Mouse (Mus musculus) thymus, adult 18-20 months (tissue): ENCODE results near the gene Rev1.
"Not testable (repeated sequence)": the region's sequence is repeated elsewhere in the genome, so short reads cannot be mapped to it uniquely, and the experiment has no call there.

Source experiments
- DNase-seq, 2 experiments: peaks; one replicate each; pipeline ENCODE4 v3.0.0; 2022; ENCODE audit warnings: mixed read lengths in 2 of 2

The Rev1 gene

DNA sequence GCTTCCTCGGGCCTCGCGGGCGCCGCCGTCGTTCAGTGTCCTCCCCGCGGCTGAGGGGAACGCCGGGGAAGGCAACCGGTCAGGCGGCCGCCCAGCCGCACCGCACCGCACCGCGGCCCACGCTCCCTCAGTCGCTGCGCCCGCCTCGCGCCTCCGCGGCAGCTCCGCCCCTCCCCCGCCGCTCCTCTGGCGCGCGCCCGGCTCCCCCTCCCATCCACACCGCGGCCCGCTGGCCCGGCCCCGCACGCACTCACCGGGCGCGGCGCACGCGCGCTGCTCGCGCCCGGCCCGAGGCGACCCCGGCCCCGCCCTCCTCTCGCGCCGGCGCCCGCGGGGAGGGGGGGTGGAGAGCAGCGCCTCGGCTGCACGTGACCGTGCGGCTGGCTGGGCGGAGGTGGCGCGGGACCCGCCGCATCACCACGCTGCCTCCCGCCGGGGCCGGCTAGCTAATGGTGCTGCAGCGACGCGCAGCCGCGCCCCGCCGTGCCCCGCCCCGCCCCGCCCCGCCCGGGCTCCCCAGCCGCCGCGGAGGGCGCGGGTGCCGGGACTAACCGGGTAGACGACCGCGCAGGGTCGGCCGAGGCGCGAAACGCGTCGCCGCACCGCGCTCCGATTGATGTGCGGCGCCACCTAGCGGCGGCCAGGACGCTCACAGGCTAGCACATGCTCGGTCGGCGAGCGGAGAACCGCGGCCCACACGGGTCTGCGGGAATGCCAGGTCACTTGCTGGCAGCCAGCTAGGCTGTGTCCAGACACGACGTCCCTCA lies at the start of gene Rev1:
Rev1 (minus strand) TSS at position 301 of the 767 bp plus-strand sequence.
- peak; percentile 79 to 82 for DNase-seq

DNA sequence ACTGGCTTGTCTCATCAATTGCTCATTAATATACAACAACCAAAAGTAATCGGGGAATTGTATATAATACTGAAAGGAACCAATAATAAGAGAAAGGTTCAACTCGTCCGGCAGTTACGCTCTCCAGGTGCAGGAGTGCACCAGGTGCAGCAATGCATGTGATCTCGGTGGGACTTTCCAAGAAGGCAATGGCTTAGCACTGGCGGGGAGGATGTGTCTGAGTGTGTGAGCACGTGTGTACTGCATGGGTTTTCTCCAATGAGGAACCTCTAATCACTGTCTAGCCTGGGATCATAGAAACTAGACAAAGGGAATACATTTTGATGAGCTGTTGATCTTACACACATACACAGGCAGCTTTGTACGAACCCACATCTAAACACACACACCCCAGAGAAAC lies 49.3 kb upstream of the Rev1 start:
- no peak for DNase-seq

DNA sequence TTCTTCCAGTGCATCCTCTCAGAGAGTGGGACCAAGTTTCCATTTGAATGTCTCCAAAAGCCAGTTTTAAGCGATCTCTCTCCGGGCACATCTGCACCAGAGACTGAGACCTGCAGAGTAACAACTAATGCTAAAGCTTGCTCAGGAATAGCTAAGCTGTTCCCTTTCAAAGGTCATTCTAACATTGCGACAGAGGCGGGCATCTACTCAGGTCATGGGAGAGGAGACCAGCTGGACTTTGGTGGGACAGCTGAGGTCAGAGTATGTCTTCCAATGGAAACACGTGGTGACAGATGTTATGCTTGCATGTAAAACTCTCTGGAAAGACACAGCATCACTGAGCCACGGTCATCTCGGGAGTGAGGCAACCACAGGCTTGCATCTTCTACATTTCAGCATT lies 46.5 kb upstream of the Rev1 start:
- no peak for DNase-seq

DNA sequence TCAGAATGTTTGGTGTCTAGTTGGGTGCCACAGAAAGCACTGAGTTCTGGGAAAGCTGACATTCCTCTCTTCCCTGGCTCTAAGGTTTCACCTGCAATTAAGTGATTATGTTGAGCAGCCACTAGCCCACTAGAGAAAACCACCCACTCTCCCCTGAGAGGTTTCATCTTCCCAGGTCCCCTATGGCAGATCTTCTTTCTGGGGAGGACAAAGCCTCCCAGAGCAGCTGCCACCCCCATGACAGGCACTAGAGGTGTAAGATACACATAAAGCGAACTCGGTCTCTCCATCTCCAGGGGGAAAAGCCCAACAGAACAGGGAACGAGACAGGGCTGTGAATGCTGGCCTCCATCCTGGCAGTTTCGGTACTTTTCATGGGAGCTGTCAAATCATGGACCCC lies 42.3 kb upstream of the Rev1 start:
- DNase-seq = no peak

DNA sequence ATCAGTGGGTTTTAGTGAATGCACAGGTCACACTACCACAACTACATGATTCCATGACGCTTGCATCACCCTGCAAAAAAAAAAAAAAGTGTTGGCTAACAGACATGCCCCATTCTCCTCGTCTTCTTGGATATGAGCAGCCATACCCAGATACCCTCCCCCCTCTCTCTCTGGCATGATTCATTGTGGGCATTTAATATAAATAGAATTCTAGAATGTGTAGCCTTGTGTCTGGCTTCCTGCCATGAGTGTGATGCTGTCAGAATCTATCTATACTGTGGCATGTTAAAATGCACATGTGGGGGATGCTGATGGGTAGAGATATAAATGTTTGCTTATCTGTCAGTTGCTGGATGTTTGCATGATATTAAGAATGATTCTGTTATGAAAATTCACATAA lies 36.1 kb upstream of the Rev1 start:
- no peak for DNase-seq

DNA sequence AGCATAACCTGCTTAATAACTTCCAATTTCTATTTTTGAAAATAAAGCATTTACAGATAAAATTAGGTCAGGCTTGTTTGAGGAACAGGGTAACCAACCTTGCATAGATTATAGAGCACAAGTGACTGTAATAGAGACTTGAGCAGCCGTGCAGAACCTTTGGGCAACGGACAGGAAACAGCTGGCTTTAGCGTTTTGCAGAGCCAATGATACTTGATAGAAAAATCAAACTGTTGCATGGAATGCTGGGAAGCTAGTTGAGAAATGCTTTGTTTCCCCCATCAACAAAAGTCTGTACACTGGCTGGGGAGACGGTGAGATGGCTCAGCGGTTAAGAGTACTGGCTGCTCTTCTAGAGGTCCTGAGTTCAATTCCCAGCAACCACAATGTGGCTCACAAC lies 20.5 kb upstream of the Rev1 start:
- no peak for DNase-seq

DNA sequence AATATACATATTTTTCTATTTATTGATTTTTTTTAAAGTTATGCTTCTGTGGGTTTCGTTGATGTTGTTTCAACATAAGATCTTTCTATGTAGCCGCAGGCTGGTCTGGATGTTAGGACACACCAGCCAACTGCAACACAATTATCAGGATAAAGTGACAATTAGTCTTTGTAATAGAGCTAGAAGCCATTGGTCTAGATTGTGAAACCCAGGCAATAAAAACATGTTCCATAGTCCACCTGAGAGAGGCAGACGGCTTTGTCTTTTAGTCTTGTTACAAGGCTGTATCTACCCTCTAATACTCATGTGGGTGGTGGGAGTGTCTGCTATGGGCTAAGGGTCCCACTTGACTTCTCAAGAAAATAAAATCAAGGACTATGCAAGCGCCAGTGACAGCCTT lies 16.4 kb upstream of the Rev1 start:
- DNase-seq = no peak

DNA sequence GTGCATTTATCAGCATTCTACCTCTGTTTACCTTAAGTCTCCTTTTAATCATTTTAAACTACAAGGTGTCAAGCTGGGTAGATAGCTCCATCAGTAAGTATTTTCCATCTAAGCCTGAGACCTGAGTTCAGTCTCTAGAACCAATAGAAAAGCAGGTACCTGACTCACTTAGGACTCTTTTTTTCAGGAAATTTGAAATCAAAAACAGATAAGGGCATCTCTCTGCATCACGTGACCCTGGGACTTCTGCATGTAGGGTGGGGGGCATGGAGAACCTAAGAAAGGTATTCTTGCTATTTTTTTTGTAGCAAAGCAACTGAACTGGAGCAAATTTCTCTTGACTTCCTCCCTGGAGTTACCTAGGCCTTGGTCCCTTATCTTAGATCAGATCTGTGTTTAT lies 11.8 kb upstream of the Rev1 start:
- no peak for DNase-seq

DNA sequence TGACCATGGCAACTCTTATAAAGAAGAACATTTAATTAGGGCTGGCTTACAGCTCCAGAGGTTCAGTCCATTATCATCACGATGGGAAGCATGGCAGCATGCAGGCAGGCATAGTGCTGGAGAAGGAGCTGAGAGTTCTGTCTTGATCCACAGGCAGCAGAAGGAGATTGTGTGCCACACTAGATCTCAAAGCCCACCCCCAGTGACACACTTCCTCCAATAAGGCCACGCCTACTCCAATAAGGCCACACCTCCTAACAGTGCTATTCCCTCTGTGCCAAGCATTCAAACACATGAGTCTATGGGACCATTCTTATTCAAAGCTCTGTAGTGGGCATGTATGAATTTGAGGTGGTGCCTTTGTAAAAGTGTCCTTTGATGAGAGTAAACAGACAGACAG lies 11.3 kb upstream of the Rev1 start:
- DNase-seq = no peak

DNA sequence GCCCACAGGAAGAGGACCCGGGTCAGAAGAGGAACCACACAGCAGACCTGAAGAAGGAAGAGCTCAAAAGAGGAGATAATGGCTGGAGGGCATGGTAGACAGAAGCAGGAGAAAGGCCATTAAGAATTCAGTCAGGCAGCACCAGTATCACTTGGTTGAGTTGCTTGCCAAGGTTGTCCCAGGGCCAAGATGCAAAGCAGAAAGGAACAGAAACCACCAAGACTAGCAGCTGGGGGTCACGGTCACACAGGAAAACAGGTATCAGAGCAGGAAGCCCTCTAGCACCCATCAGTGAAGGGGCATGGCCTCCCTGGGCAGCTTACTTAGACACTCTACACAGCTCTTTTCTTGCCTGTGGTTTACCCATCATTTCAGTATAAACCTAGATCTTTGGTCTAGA lies 9.8 kb upstream of the Rev1 start:
- no peak for DNase-seq

DNA sequence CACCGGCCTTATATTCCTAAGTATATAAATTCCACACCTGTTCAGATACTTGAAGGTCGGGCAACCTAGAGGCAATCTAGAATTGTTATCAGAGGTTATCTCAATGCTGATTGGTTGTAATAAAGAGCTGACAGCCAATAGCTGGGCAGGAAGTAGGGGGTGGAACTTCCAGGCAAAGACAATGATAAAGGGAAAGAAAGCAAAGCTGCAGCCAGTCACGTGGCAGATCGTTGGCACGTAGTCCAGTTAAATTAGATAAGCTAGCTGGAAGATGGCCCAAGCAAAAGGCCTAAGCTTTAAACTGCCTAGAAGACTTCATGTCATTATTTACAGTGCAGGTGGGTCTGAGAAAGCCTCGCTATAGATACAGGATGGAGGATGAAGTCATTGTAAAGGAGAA lies 3.3 kb upstream of the Rev1 start:
- no peak for DNase-seq

DNA sequence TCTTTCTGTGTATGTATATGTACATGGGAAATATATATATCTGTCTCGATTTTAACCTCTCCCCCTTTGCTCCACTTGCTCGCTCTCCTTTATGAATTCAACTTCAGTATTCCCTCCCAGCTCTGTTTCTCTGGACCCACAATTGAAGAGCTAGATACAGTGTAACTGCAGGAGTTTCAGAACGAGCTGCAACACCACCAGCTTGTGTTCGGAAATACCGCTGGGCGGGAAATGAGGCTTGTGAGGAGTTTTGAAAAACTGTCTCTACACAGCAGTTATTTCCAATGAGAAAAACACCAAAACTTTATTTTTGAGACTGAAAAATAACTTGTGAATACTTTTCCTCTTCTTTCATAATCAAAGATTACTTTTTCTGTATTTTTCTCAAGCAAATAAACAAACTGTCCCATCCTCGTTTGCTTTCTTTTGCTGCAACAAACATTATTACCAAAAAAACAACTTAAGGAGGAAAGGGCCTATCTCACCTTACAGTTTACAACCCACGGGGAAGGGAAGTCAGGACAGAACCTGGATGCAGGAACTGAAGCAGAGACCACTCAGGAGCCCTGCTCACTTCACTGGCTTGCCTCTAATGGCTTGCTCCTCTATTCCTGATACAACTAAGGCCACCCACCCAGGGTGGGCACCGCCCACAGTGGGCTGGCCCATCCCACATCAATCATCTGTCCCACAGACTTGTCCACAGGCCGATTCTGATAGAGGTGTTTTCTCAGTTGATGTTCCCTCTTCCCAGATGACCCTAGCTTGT lies 1.3 kb upstream of the Rev1 start:
- DNase-seq = no peak

DNA sequence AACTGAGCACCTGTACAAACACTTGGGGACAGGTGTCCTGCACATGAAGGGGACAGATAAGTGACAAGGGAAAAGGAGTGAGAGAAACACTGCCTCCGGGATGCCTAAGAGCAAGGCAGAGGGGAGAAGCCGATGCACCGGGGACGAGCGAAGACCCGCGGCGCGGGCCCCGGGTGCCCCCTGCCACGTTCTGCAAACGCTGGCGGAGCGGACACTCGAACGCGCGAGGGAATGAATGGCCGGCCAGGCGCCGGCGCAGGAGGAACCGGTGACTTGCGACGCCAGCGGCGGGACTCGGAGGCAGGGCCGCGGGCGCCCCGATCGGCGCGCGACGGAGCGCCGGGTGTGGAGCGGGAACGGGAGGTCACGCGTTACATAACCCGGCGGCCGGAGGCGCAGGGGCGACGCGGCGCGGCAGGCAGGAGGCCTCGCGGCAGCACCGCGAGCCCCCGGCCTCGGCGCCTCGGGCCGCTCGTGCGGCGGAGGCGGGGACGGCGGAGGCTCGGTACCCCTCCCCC lies 623 bp downstream of the Rev1 start:
- peak; percentile 32 to 46 for DNase-seq

DNA sequence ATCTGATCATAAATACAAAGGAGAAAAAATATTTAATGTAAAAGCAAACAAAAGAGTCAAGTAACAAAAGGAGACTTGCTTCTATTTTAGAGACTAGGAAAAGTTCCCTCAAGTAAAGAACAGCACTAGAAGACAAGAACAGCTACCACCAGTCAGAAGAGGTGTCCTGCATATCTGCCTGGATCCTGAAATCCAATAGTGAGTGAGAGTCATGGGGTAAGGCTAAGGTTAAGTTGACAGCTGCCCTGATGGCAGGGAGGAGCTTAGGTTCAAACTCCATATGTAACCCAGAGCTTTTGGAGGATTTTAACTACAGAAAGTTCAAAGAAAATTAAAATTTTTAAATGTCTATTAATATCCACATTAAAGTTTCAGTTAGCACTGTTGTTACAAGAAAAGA lies 2.6 kb downstream of the Rev1 start:
- no peak for DNase-seq

DNA sequence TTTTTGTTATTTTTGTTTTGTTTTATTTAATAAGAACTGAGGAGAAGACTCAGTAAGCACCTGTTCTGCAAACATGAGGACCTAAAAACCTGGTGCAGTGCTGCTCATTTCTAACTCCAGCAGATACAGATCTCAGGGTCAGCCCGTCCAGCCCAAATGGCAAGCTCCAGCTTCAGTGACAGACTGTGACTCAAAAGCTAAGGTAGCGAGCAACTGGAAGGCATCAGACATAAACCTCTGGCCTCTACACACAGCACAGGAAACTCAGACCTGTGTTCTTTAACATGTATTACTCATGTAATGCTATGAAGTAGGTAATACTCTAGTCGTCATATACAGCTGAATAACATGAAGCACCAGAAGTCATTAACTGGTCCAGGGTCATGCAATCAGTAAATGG lies 3.2 kb downstream of the Rev1 start:
- DNase-seq = no peak

DNA sequence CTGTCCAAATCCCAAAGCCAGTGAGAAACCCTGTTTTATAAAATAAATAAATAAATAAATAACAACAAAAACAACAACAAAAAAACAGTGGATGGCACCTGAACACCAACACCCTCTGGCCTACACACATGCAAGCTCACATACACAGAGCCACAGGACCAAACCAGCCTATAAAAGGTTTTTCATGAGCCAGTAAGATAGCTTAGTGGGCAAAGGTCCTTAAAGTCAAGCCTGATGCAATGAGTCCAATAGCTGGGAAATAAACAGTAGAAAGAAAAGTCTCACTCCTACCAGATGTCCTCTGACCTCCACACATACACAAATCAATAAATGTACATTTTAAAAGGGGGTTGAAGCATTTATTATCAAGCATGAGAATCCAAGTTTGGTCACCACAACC lies 5.3 kb downstream of the Rev1 start:
- no peak for DNase-seq

DNA sequence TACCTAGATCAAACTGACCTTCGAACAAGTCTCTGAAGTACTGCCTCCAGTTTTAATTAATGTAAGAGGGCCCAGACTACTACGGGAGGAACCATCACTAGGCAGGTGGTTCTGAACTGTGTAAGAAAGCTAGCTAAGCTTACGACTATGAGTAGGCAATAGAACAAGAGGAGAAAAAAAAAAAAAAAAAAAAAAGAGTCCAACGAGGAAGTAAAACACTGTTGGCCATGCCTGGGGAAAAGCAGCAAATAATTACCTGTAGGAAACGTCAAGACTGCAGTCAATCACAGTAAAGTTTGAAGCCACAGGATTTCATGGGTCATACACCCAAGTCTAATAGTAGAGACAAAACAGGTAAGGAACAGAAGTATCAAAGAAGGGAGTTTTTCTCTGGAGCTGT lies 8.7 kb downstream of the Rev1 start:
- no peak for DNase-seq

DNA sequence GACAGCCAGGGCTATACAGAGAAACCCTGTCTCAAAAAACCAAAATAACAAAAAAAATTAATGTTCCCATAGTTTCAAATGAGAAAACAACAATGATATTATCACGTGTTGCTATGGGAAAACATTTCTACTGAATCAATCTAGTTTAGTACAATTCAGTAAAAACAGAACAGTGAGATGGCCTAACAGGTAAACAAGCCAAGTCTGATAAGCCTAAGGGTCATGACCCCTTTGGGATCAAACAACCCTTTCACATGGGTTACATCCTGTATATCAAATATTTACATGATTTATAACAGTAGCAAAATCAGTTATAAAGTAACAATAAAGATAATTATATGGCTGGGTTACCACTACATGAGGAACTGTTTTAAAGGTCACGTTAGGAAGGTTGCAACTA lies 11.0 kb downstream of the Rev1 start:
- no peak for DNase-seq

DNA sequence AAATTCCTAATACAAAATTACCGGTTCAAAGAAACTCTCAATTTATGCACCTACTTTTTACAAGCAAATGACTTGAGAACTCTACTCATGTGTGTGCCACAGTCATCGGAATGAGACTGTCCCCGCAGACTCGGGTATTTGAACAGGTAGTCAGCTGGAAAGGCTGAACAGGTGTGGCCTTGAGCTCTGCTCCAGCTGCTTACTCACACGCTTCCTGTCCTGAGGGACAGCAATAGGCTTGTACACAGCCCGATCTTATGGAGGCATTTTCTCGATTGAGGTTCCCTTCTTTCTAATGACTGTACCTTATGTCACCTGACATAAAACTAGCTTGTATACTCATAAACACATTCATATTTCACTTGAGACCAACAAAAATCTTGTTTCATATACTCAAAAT lies 19.8 kb downstream of the Rev1 start:
- no peak for DNase-seq

DNA sequence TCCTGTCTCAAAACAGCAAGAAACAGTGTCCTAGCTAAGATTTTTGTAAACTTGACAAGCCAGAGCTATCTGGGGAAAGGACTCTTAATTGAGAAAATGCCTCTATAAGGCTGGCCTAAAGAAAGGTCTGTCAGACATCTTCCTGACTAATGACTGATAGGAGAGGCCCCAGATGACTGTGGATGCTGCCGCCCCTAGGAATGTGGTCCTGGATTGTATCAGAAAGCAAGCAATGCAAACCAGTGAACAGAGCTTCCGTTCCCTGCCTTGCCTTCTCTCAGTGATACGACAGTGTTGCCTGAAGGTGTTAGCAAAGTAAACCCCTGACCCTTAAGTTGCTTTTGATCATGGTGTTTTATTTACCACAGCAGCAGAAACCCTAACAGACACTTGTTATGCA lies 25.8 kb downstream of the Rev1 start:
- DNase-seq = no peak

DNA sequence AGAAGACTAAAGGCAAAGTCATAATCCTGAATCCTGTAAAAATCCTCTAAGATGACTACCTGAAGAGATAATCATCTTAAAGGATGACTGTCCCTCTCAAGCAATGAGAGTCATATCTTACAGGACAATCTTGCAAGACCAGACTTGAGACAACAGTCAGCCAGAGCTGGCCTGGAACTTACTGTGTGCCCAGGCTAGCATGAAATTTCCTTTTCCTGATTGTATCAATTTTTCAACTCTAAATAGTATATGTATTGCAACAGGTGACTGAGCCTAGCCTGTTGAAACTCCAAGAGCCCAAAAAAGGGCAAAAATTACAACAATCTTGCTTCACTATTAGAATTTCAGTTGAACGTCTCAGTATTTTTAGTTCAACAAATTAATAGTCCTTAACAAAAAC lies 26.4 kb downstream of the Rev1 start:
- no peak for DNase-seq

DNA sequence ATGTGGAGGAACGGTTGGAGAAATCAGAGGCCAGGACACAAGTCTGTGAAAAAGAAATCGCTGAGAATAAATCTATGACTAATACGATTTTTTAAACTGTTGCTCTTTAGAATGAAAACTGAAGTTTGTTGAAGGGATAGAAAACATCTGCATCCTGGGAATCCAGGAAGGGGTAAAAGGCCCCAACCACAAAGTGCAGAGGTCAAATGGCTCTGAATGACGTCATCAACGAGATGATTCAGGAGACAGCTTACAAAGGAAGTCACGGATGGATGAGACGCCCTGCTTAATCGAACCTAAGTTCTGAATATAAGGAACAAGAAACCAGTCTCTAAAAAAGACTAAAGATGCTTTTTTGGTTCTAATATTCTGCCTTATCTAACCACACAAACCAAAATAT lies 48.3 kb downstream of the Rev1 start:
- DNase-seq = no peak

DNA sequence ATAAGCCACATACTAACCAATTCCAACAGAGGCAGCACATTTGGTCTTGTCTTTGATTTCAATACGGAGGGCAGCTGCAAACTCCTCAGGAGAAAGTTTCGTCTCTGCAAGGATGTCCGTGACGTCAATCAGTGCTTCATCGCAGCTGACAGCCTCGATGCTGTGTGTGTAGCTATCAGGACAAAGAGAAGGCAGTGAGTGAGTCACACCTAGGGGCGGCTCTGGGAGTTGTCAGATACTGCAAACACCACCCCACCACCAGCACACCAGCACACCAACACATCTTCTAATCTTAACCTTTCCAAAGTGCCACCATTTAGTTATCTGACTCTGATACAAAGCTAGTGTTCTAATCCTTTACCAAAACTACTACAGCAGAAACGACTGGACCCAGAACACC lies 58.3 kb downstream of the Rev1 start:
- no peak for DNase-seq

DNA sequence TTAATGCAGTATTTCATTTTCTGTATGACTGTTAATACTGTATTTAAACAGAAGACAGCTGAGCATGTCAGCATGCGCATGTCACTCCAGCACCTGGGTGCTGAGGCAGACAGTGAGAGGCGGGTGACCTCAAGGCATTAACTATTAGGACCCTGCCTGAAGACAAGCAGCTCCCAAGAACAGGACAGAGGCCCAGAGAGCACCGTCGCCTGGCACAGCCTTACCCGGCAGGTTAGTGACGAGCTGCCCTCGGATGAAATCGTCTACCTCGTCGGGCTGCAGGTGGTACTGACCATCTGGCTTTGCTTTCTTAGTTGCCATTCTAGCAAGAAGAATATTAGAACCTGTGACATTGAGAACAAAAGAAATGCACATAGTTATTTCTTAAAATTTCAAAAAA lies 62.3 kb downstream of the Rev1 start:
- DNase-seq = no peak

DNA sequence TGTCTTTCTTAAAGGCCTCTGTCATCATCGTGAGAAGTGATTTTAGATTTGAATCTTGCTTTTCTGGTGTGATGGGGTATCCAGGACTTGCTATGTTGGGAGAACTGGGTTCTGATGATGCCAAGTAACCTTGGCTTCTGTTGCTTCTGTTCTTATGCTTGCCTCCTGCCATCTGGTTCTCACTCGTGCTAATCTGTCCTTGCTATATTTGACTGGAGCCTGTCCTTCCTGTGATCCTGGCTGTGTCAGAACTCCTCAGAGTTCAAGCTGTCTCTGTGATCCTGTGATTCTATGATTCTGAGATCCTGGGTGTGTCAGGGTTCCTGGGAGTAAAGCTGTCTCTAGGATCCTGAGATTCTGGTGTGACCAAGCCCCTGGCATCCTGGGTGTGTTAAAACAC lies 67.4 kb downstream of the Rev1 start:
- not testable (repeated sequence) for DNase-seq
